Mouse (Mus musculus) limb, embryonic 14.5 days (tissue): ENCODE data around the gene Arhgef15. TPM values are rescaled to one million over a fixed set of nuclear protein-coding genes. Genes with fewer than 3 reads are reported as not detected.
"Not testable (repeated sequence)": the region's sequence is repeated elsewhere in the genome, so short reads cannot be mapped to it uniquely, and the experiment has no call there.

Experiments used
- ATAC-seq: fragments of 200-750 bp; cut with Nextera tagmentation; 2 replicates; pipeline ENCODE4 v1.8.0; 2017; ENCODE audit warnings: low read depth, moderate number of reproducible peaks, moderate TSS enrichment; ENCODE audit not compliant: low FRiP score
- DNase-seq: peaks from one replicate; pipeline ENCODE4 v3.0.0-alpha.2; 2015; ENCODE audit warnings: low spot score
- H3K27ac ChIP-seq: fragments of 300-500 bp; sonication (generic); replicated peaks from 2 replicates; pipeline ENCODE4 v1.5.1; 2014; ENCODE audit warnings: low read depth, mild to moderate bottlenecking, low read length, moderate library complexity, mixed read lengths
- H3K27me3 ChIP-seq: fragments of 300-500 bp; sonication (generic); 2 replicates; pipeline ENCODE4 v1.6.1; 2014; ENCODE audit warnings: low read length, mixed read lengths; ENCODE audit not compliant: control insufficient read depth, insufficient read depth
- H3K36me3 ChIP-seq: fragments of 300-500 bp; sonication (generic); 2 replicates; pipeline ENCODE4 v1.6.1; 2014; ENCODE audit warnings: mild to moderate bottlenecking, low read length, moderate library complexity, mixed read lengths; ENCODE audit not compliant: control insufficient read depth, insufficient read depth
- H3K4me1 ChIP-seq: fragments of 300-500 bp; sonication (generic); 2 replicates; pipeline ENCODE4 v1.6.1; 2014; ENCODE audit warnings: antibody characterized with exemption, low read length, mixed read lengths; ENCODE audit not compliant: control insufficient read depth, insufficient read depth
- H3K4me2 ChIP-seq: fragments of 300-500 bp; sonication (generic); replicated peaks from 2 replicates; pipeline ENCODE4 v1.6.1; 2014; ENCODE audit warnings: low read depth, mild to moderate bottlenecking, low read length, moderate library complexity; ENCODE audit not compliant: severe bottlenecking
- H3K4me3 ChIP-seq: fragments of 300-500 bp; sonication (generic); replicated peaks from 2 replicates; pipeline ENCODE4 v1.5.1; 2014; ENCODE audit warnings: low read length
- H3K9ac ChIP-seq: fragments of 300-500 bp; sonication (generic); 2 replicates; pipeline ENCODE4 v1.6.1; 2014; ENCODE audit warnings: mild to moderate bottlenecking, low read depth, low read length, moderate library complexity; ENCODE audit not compliant: severe bottlenecking
- H3K9me3 ChIP-seq: fragments of 300-500 bp; sonication (generic); 2 replicates; pipeline ENCODE4 v1.6.1; 2016; ENCODE audit warnings: low read length; ENCODE audit not compliant: control insufficient read depth
- POLR2A ChIP-seq: fragments of 200-500 bp; IDR thresholded peaks from 2 replicates; pipeline ENCODE4 v1.8.0; 2012; ENCODE audit warnings: inconsistent platforms, mild to moderate bottlenecking, moderate library complexity, borderline replicate concordance; ENCODE audit not compliant: insufficient read depth, insufficient read length; ENCODE audit errors: extremely low read depth
- WGBS: fragments of 180-500 bp; shearing (Covaris S2); extraction: QIAGEN DNeasy Blood & Tissue Kit; methylation state at CpG from one replicate; pipeline ENCODE4 v1.1.7; 2014; 5-methylcytosine and 5-hydroxymethylcytosine counted together
- polyA plus RNA-seq, 2 experiments: library from polyadenylated mRNA; depleted of rRNA in 1 of 2; stranded (reverse) in 1 of 2; unstranded in 1 of 2; fragments of >200 nt; fragmentation: Nextera tagmentation in 1 of 2; extraction: Ambion mirVana in 1 of 2; gene quantifications; 2 replicates each; pipeline versions ENCODE4 v1.2.1 to v1.2.3; 2012 to 2014

Arhgef15 gene
- polyA plus RNA-seq, 2 experiments: 5.3 to 12.3 TPM

GRCm38 (mm10) chr11:68939451-68940304 lies 17.6 kb downstream of the Arhgef15 start:
- WGBS: 1% methylated on average over 16 of the region's 16 CpGs
- Histone ChIP-seq H3K9me3 (no peaks in the 10 kb centered on the region), H3K27ac (peak overlapping the region; percentile 44; the same call in 1 of the 2 replicates), H3K36me3 (no peaks in the 10 kb centered on the region), H3K9ac (peak overlapping the region; percentile 57), H3K4me1 (peaks cover 7% of the 10 kb centered on the region), H3K4me2 (peak overlapping the region; percentile 65), H3K4me3 (peak overlapping the region; percentile 53), H3K27me3 (no peaks in the 10 kb centered on the region)
- ATAC-seq (peak; percentile 99), DNase-seq (peak; percentile 93)
- TF ChIP-seq POLR2A: peak; percentile 85; the same call in 1 of the 2 replicates

GRCm38 (mm10) chr11:68936951-68937350 lies 20.3 kb downstream of the Arhgef15 start:
- H3K4me3 ChIP-seq, H3K27ac ChIP-seq, H3K36me3 ChIP-seq, H3K4me1 ChIP-seq, H3K9me3 ChIP-seq, H3K9ac ChIP-seq, ATAC-seq, H3K4me2 ChIP-seq, H3K27me3 ChIP-seq, DNase-seq: not testable (repeated sequence)
- WGBS: 85% methylated on average over 4 of the region's 4 CpGs

- no peak for TF ChIP-seq POLR2A
- Histone ChIP-seq H3K4me2 (no peak overlapping the region), H3K36me3 (no peaks in the 10 kb centered on the region), H3K4me3 (no peak overlapping the region), H3K9me3 (no peaks in the 10 kb centered on the region), H3K27me3 (no peaks in the 10 kb centered on the region), H3K27ac (no peak overlapping the region), H3K4me1 (no peaks in the 10 kb centered on the region), H3K9ac (no peak overlapping the region)
- 79% methylated on average over 5 of the region's 5 CpGs for WGBS
- no peak for ATAC-seq
- no peak for DNase-seq
Observed at GRCm38 (mm10) chr11:68933885-68934507, 23.3 kb downstream of the Arhgef15 start.

- Histone ChIP-seq H3K9ac (no peak overlapping the region), H3K9me3 (no peaks in the 10 kb centered on the region), H3K27ac (no peak overlapping the region), H3K4me3 (no peak overlapping the region), H3K4me2 (no peak overlapping the region), H3K36me3 (no peaks in the 10 kb centered on the region), H3K4me1 (no peaks in the 10 kb centered on the region), H3K27me3 (no peaks in the 10 kb centered on the region)
- WGBS: 81% methylated on average over 6 of the region's 6 CpGs
- ATAC-seq (no peak), DNase-seq (no peak)
- no peak for TF ChIP-seq POLR2A
Observed at GRCm38 (mm10) chr11:68929947-68930346, 27.3 kb downstream of the Arhgef15 start.

GRCm38 (mm10) chr11:68926981-68927380 lies 30.3 kb downstream of the Arhgef15 start, which contains the start of gene Odf4:
Odf4 (minus strand) TSS chr11:68927081.
- no peaks in the 10 kb centered on the region for H3K9me3 ChIP-seq
- DNase-seq: no peak

More at GRCm38 (mm10) chr11:68926981-68927380, 30.3 kb downstream of the Arhgef15 start, which contains the start of gene Odf4:
- WGBS: 85% methylated on average over 3 of the region's 3 CpGs
- TF ChIP-seq POLR2A: no peak
- Histone ChIP-seq H3K27me3 (no peaks in the 10 kb centered on the region), H3K4me1 (no peaks in the 10 kb centered on the region), H3K36me3 (no peaks in the 10 kb centered on the region), H3K9ac (no peak within 1 kb of the TSS), H3K4me3 (no peak within 1 kb of the TSS), H3K27ac (no peak within 1 kb of the TSS), H3K4me2 (no peak within 1 kb of the TSS)
- ATAC-seq: no peak
